Mouse (Mus musculus): ENCODE measurements around the gene Bmp6. TPM values are rescaled to one million over a fixed set of nuclear protein-coding genes. Genes with fewer than 3 reads are reported as not detected.

Bmp6 gene
- polyA plus RNA-seq, 1 experiment, result not detected

DNA sequence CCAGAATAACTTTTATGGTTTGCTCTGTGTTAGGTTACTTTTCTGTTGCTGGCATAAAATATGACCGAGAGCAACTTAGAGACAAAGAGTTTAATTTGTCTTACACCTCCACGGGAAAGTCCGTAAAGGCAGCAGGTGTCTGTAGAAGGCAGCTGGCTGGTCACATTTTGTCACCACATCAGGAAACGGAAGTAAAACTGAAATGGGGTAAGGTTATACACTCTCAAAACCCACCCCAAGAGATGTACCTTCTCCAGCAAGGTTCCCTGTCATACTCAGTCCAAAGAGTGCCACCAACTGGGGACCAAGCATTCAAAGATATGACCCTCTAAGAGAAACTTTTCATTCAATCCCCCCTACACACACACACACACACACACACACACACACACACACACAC lies 201.8 kb downstream of the Bmp6 start:
- Histone ChIP-seq H3K4me3 (replicated peaks) (no peak overlapping the region), H3K36me3 (replicated peaks; ENCODE audit: low read length) (no peaks in the 10 kb centered on the region), H3K9me3 (peaks cover 12% of the 10 kb centered on the region), H3K4me1 (no peaks in the 10 kb centered on the region), H3K27me3 (replicated peaks) (peaks cover 6% of the 10 kb centered on the region)
- no peak for TF ChIP-seq GATA1 (IDR thresholded peaks at IDR 0.05; ENCODE audit: borderline replicate concordance, low read length)
- TF ChIP-seq FLI1 (IDR thresholded peaks at IDR 0.05; ENCODE audit: low read length), result no peak

- Histone ChIP-seq H3K27me3 (replicated peaks) (peaks cover 5% of the 10 kb centered on the region), H3K4me3 (replicated peaks) (no peak overlapping the region), H3K36me3 (replicated peaks; ENCODE audit: low read length) (no peaks in the 10 kb centered on the region), H3K4me1 (0 out of 2 replicates have a peak, but pooled peaks cover 3% of the 10 kb centered on the region), H3K9me3 (peaks cover 12% of the 10 kb centered on the region)
- TF ChIP-seq FLI1 (IDR thresholded peaks at IDR 0.05; ENCODE audit: low read length) (no peak), GATA1 (IDR thresholded peaks at IDR 0.05; ENCODE audit: borderline replicate concordance, low read length) (no peak)
Measured at GRCm38 (mm10) chr13:38547717-38548116, 202.8 kb downstream of the Bmp6 start.

- TF ChIP-seq GATA1 (IDR thresholded peaks at IDR 0.05; ENCODE audit: borderline replicate concordance, low read length) (no peak), FLI1 (IDR thresholded peaks at IDR 0.05; ENCODE audit: low read length) (no peak)
- H3K36me3 ChIP-seq (replicated peaks; ENCODE audit: low read length), result no peaks in the 10 kb centered on the region
- H3K4me1 ChIP-seq, result 0 out of 2 replicates have a peak, but pooled peaks cover 3% of the 10 kb centered on the region
- H3K9me3 ChIP-seq, result peaks cover 8% of the 10 kb centered on the region
- peaks cover 5% of the 10 kb centered on the region for H3K27me3 ChIP-seq (replicated peaks)
- H3K4me3 ChIP-seq (replicated peaks), result no peak overlapping the region
Measured at GRCm38 (mm10) chr13:38548681-38549080, 203.8 kb downstream of the Bmp6 start.

Other genes starting within 250 kb of the Bmp6 start
- gene Dsp, start 193.8 kb upstream of the Bmp6 start, polyA plus RNA-seq (2012; ENCODE audit: insufficient read depth, low replicate concordance), result 0.09 TPM in 1 of 2 replicates, not detected in the other
- gene Snrnp48, start 140.2 kb upstream of the Bmp6 start, polyA plus RNA-seq (2012; ENCODE audit: insufficient read depth, low replicate concordance), result 3.0 and 32.8 TPM in 2 replicates
- gene Txndc5, start 183.7 kb downstream of the Bmp6 start, polyA plus RNA-seq (2012; ENCODE audit: insufficient read depth, low replicate concordance), result 29.2 and 83.2 TPM in 2 replicates